Mouse (Mus musculus): ENCODE results near the gene Klk11.

Klk11 gene

GRCm38 (mm10) chr7:43774364-43774763 is at the start of gene Klk11:
Klk11 (plus strand) TSS chr7:43774604.
- no peak for DNase-seq

- DNase-seq: no peak
Observed at GRCm38 (mm10) chr7:43747788-43748187, 26.6 kb upstream of the Klk11 start.

GRCm38 (mm10) chr7:43752806-43753205 is 21.6 kb upstream of the Klk11 start:
- no peak for DNase-seq

- no peak for DNase-seq
Observed at GRCm38 (mm10) chr7:43766484-43766883, 7.9 kb upstream of the Klk11 start.

- no peak for DNase-seq
Observed at GRCm38 (mm10) chr7:43768597-43768996, 5.8 kb upstream of the Klk11 start, which contains the start of gene Klk12. Klk12 (plus strand) TSS chr7:43768897.

- no peak for DNase-seq
Observed at GRCm38 (mm10) chr7:43769636-43770035, 4.8 kb upstream of the Klk11 start.

GRCm38 (mm10) chr7:43770701-43771100 is 3.7 kb upstream of the Klk11 start:
- DNase-seq: no peak

- no peak for DNase-seq
Observed at GRCm38 (mm10) chr7:43771916-43772315, 2.5 kb upstream of the Klk11 start.

- no peak for DNase-seq
Observed at GRCm38 (mm10) chr7:43772901-43773300, 1.5 kb upstream of the Klk11 start.

- no peak for DNase-seq
Observed at GRCm38 (mm10) chr7:43774802-43775201, 398 bp downstream of the Klk11 start.

- no peak for DNase-seq
Observed at GRCm38 (mm10) chr7:43775311-43776057, 1.1 kb downstream of the Klk11 start.

- DNase-seq: no peak
Observed at GRCm38 (mm10) chr7:43776506-43776905, 2.1 kb downstream of the Klk11 start.

- DNase-seq: no peak
Observed at GRCm38 (mm10) chr7:43777423-43777822, 3.0 kb downstream of the Klk11 start.

- no peak for DNase-seq
Observed at GRCm38 (mm10) chr7:43778176-43778970, 4.0 kb downstream of the Klk11 start.

- DNase-seq: no peak
Observed at GRCm38 (mm10) chr7:43780241-43780640, 5.8 kb downstream of the Klk11 start.

- DNase-seq: no peak
Observed at GRCm38 (mm10) chr7:43780746-43781145, 6.3 kb downstream of the Klk11 start, which contains the start of gene Klk10. Klk10 (plus strand) TSS chr7:43781035.

- DNase-seq: no peak
Observed at GRCm38 (mm10) chr7:43781541-43781940, 7.1 kb downstream of the Klk11 start.

GRCm38 (mm10) chr7:43782275-43783265 is 8.2 kb downstream of the Klk11 start:
- DNase-seq: peak; percentile 85

- no peak for DNase-seq
Observed at GRCm38 (mm10) chr7:43785286-43785685, 10.9 kb downstream of the Klk11 start.

- DNase-seq: no peak
Observed at GRCm38 (mm10) chr7:43788096-43788495, 13.7 kb downstream of the Klk11 start.

GRCm38 (mm10) chr7:43789295-43789694 is 14.9 kb downstream of the Klk11 start:
- DNase-seq: no peak

GRCm38 (mm10) chr7:43791591-43791990 is 17.2 kb downstream of the Klk11 start, which contains the start of gene Klk9:
Klk9 (plus strand) TSS chr7:43791891.
- no peak for DNase-seq

GRCm38 (mm10) chr7:43796355-43796754 is 22.0 kb downstream of the Klk11 start:
- DNase-seq: no peak
